Mouse (Mus musculus) heart, postnatal 0 days (tissue): ENCODE results near the gene Snx12.

ENCODE experiments used
- CTCF ChIP-seq: IDR thresholded peaks from 2 replicates; pipeline ENCODE4 v1.5.1; 2016; ENCODE audit warnings: antibody characterized with exemption, control low read depth, low read depth
- EP300 ChIP-seq: IDR thresholded peaks from 2 replicates; pipeline ENCODE4 v1.6.1; 2016; ENCODE audit warnings: antibody characterized with exemption, low read depth

- TF ChIP-seq CTCF (no peak), EP300 (no peak)
Observed at GRCm38 (mm10) chrX:101147506-101147905, 74.9 kb downstream of the Snx12 start.
